ENCODE assay signal across 18 mouse cellular contexts in the genomic region with DNA sequence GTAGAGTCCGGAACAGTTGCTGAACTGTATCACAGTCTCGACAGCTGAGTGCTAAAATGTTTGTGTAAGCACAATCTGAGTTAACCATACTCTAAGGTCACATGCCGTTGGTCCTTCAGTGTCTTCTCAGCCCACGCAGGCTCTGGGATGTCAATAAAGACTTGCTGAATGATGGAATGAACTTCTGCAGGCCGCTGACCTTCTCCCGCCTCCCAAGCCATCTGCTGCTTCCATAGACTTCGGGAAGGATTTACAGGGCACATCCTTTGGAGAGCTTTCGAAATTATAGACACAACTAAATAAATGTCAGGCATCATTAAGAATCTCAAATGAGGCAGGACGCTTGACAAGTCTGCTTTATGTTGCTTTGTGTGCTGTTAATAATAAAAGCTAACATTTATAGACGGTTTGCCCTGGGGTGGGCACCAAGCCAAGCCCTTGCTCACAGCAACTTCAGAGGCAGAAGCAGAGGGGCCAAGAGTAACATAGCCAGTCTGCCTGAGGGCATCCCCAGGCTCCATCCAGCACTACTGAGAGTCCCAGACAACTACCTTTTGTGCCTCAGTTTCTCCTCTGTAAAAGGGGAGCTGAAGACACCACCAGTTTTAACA. TPM values are rescaled to one million over a fixed set of nuclear protein-coding genes. Genes with fewer than 3 reads are reported as not detected.
A peak's percentile ranks its signal among the peaks of the same experiment; 100 is the strongest.
DNase-seq lines count a peak whose midpoint lies in the region; ATAC-seq and TF ChIP-seq lines count a peak whose summit lies in the region.
"Had no signal": no experiment of that assay in that cellular context is flagged by ENCODE, and none has a peak within 500 bp of the region (broad histone marks: within the 10 kb centered on the region; RNA-seq: fewer than 3 reads in every experiment).

No protein-coding gene starts in this region.

- in situ Hi-C loops in Patski (cut with MboI; ENCODE audit: low pct_unique_long_range_greater_than_20kb), result no loop called here

- POLR2A ChIA-PET in Patski (lab: Charles Lee), result no interaction called here

- H3K27ac ChIP-seq in lung, embryonic 14.5 days (ENCODE audit: low read depth), result no peak overlapping the region
- no peak overlapping the region for H3K27ac ChIP-seq in intestine, embryonic 16.5 days (ENCODE audit: low read length)
- H3K27ac ChIP-seq: forebrain, embryonic 13.5 days; heart, embryonic 10.5 days; layer of hippocampus, adult 2 months; liver, embryonic 14.5 days; midbrain, embryonic 15.5 days; neural tube, embryonic 13.5 days had no signal

- H3K9ac ChIP-seq in lung, embryonic 14.5 days, result no peak overlapping the region
- H3K9ac ChIP-seq in intestine, embryonic 16.5 days (ENCODE audit: low read depth, low read length), result no peak overlapping the region
- H3K9ac ChIP-seq: embryonic facial prominence, embryonic 15.5 days; forebrain, embryonic 13.5 days; liver, embryonic 14.5 days; midbrain, embryonic 15.5 days; neural tube, embryonic 13.5 days had no signal

- DNase-seq in gastrocnemius, postnatal 10 days, result peak; percentile 17
- DNase-seq in gastrocnemius, adult 18-20 months (ENCODE audit: low spot score), result no peak
- DNase-seq in lung, embryonic 14.5 days, result peak; percentile 73
- no peak for DNase-seq in lung, postnatal 14 days
- peak; percentile 47 for DNase-seq in Patski (ENCODE audit: low read depth, low spot score)
- no peak for DNase-seq in frontal cortex, postnatal 10 days (ENCODE audit: low spot score in 2 of 2)
- DNase-seq in urinary bladder, postnatal 36 days (ENCODE audit: low spot score in 2 of 2), result no peak
- DNase-seq: cerebellum, adult 8-10 months; gastrocnemius, postnatal 14 days had no signal

- peaks cover 6% of the 10 kb centered on the region for H3K4me1 ChIP-seq in lung, embryonic 14.5 days (ENCODE audit: insufficient read depth)
- H3K4me1 ChIP-seq in intestine, embryonic 16.5 days (ENCODE audit: control insufficient read depth, insufficient read depth, low read length), result no peaks in the 10 kb centered on the region; the same call in 1 of the 2 replicates
- H3K4me1 ChIP-seq: midbrain, embryonic 15.5 days had no signal

- CTCF ChIA-PET in Patski (lab: Charles Lee), result no interaction called here

- ATAC-seq in lung, embryonic 14.5 days (ENCODE audit: insufficient read depth), result 0 out of 2 replicates have a peak, but pooled peaks have one; percentile 29
- no peak for ATAC-seq in Patski
- ATAC-seq in intestine, embryonic 16.5 days, result no peak
- ATAC-seq: forebrain, embryonic 13.5 days; midbrain, embryonic 15.5 days had no signal

- no peaks in the 10 kb centered on the region for H3K27me3 ChIP-seq in lung, embryonic 14.5 days (ENCODE audit: insufficient read depth, low read length)
- no peaks in the 10 kb centered on the region for H3K27me3 ChIP-seq in Patski
- no peaks in the 10 kb centered on the region for H3K27me3 ChIP-seq in intestine, embryonic 16.5 days (replicated peaks; ENCODE audit: control insufficient read depth, insufficient read depth, low read length)
- H3K27me3 ChIP-seq: embryonic facial prominence, embryonic 15.5 days; forebrain, embryonic 13.5 days; midbrain, embryonic 15.5 days; neural tube, embryonic 13.5 days had no signal

- H3K4me2 ChIP-seq in lung, embryonic 14.5 days, result no peak overlapping the region
- H3K4me2 ChIP-seq in intestine, embryonic 16.5 days (ENCODE audit: low read depth, low read length), result 0 out of 2 replicates have a peak overlapping the region, but pooled peaks have one; percentile 4
- H3K4me2 ChIP-seq: embryonic facial prominence, embryonic 15.5 days; forebrain, embryonic 13.5 days; midbrain, embryonic 15.5 days; neural tube, embryonic 13.5 days had no signal

- TF ChIP-seq CTCF in lung, embryonic 14.5 days (IDR thresholded peaks at IDR 0.05; ENCODE audit: low read depth), result no peak
- no peak for TF ChIP-seq CTCF in Patski (IDR thresholded peaks at IDR 0.05)

- H3K36me3 ChIP-seq in lung, embryonic 14.5 days (ENCODE audit: insufficient read depth), result no peaks in the 10 kb centered on the region
- no peaks in the 10 kb centered on the region for H3K36me3 ChIP-seq in intestine, embryonic 16.5 days (ENCODE audit: control insufficient read depth, insufficient read depth, low read length)
- H3K36me3 ChIP-seq: embryonic facial prominence, embryonic 15.5 days; heart, embryonic 10.5 days; midbrain, embryonic 15.5 days; neural tube, embryonic 13.5 days had no signal

- no peaks in the 10 kb centered on the region for H3K9me3 ChIP-seq in lung, embryonic 14.5 days (ENCODE audit: low read depth, low read length)
- H3K9me3 ChIP-seq in intestine, embryonic 16.5 days (ENCODE audit: control insufficient read depth, low read length), result no peaks in the 10 kb centered on the region
- H3K9me3 ChIP-seq: embryonic facial prominence, embryonic 15.5 days; forebrain, embryonic 13.5 days; heart, embryonic 10.5 days; midbrain, embryonic 15.5 days; neural tube, embryonic 13.5 days had no signal

- 22% methylated on average over 10 of the region's 10 CpGs for WGBS in lung, embryonic 14.5 days
- 37% methylated on average over 10 of the region's 10 CpGs for WGBS in intestine, embryonic 16.5 days

- no peak overlapping the region for H3K4me3 ChIP-seq in lung, embryonic 14.5 days (ENCODE audit: low read depth, low read length)
- no peak overlapping the region for H3K4me3 ChIP-seq in intestine, embryonic 16.5 days (ENCODE audit: low read length)
- H3K4me3 ChIP-seq: embryonic facial prominence, embryonic 15.5 days; forebrain, embryonic 13.5 days; heart, embryonic 10.5 days; layer of hippocampus, adult 2 months; midbrain, embryonic 15.5 days; neural tube, embryonic 13.5 days had no signal

RNA-seq across cellular contexts. Expression of a gene that starts 13.4 kb away (rescaled TPM):
- 1 to 10 TPM; 5.4 to 9.0 TPM for total RNA-seq in gastrocnemius, postnatal 10 days (2021)
- 1 to 10 TPM; 3.1 to 3.7 TPM for total RNA-seq in gastrocnemius, adult 18-20 months (2021)
- 0.49 and 0.51 TPM in 2 replicates for polyA plus RNA-seq in lung, embryonic 14.5 days (2014; fragmentation: Nextera tagmentation; extraction: Ambion mirVana)
- 0.01 TPM for polyA plus RNA-seq in Patski (2021)
- 2.8 and 3.2 TPM in 2 replicates for polyA plus RNA-seq in intestine, embryonic 16.5 days (2015; fragmentation: Nextera tagmentation; extraction: Ambion mirVana)
- total RNA-seq: MEL had no signal

Comparison
In these comparisons a context has a peak if more than half of its experiments do, and no peak if none do; other contexts are left out.
1. DNase-seq: peak in gastrocnemius, postnatal 10 days (single experiment), lung, embryonic 14.5 days (single experiment) and Patski (single experiment); none in gastrocnemius, adult 18-20 months (single experiment), lung, postnatal 14 days (single experiment), frontal cortex, postnatal 10 days (0 of 2) and urinary bladder, postnatal 36 days (0 of 2).